Mouse (Mus musculus) embryonic fibroblast, embryonic 13.5 days (primary cell): ENCODE results near the gene Vps26b.

ENCODE experiments used
- CTCF ChIP-seq: IDR thresholded peaks from 2 replicates; pipeline ENCODE4 v1.5.1; 2011; ENCODE audit warnings: mild to moderate bottlenecking, control low read depth, low read length, moderate library complexity, borderline replicate concordance; ENCODE audit not compliant: insufficient read depth
- POLR2A ChIP-seq: IDR thresholded peaks from 2 replicates; pipeline ENCODE4 v1.6.1; 2011; ENCODE audit warnings: low read depth, mild to moderate bottlenecking, control low read depth, low read length, moderate library complexity

- TF ChIP-seq CTCF (no peak), POLR2A (no peak)
Observed at GRCm38 (mm10) chr9:26998669-26999460, 31.0 kb downstream of the Vps26b start.
